Mouse (Mus musculus): Measurements from ENCODE around the gene Olfr569. TPM values are rescaled to one million over a fixed set of nuclear protein-coding genes. Genes with fewer than 3 reads are reported as not detected.

Gene Olfr569
- polyA plus RNA-seq, 1 experiment from 2014 or later, result not detected

- no peaks in the 10 kb centered on the region for H3K9me3 ChIP-seq (ENCODE audit: control insufficient read depth, low read length)
- ATAC-seq (ENCODE audit: insufficient number of reproducible peaks, insufficient read depth, low FRiP score, low read depth), result no peak
- H3K36me3 ChIP-seq (ENCODE audit: control insufficient read depth, insufficient read depth, low read length), result no peaks in the 10 kb centered on the region
These were observed 13.9 kb downstream of the Olfr569 start, which contains the start of gene Olfr568 for GRCm38 (mm10) chr7:102876822-102877221. TSS of gene Olfr568 (plus strand) at chr7:102877122.

GRCm38 (mm10) chr7:102858665-102859064 lies 32.0 kb downstream of the Olfr569 start, which contains the start of gene Olfr566:
TSS of gene Olfr566 (minus strand) at chr7:102858765.
- Histone ChIP-seq H3K9ac (ENCODE audit: low read length) (no peak within 1 kb of the TSS), H3K36me3 (ENCODE audit: control insufficient read depth, insufficient read depth, low read length) (no peaks in the 10 kb centered on the region), H3K4me2 (ENCODE audit: low read length) (no peak within 1 kb of the TSS), H3K27ac (replicated peaks in 1 of 2; ENCODE audit: control insufficient read depth in 1 of 2, insufficient read depth in 1 of 2, low read depth in 2 of 2, low read length in 2 of 2) (no peak within 1 kb of the TSS), H3K4me3 (ENCODE audit: control insufficient read depth in 1 of 2, insufficient read depth in 1 of 2, low read depth in 1 of 2, low read length in 2 of 2) (no peak within 1 kb of the TSS), H3K4me1 (ENCODE audit: control insufficient read depth in 2 of 2, insufficient read depth in 2 of 2, low read length in 2 of 2) (no peaks in the 10 kb centered on the region), H3K9me3 (ENCODE audit: control insufficient read depth, low read length) (no peaks in the 10 kb centered on the region), H3K27me3 (ENCODE audit: control insufficient read depth, insufficient read depth, low read length) (no peaks in the 10 kb centered on the region)
- WGBS, result 82% methylated on average over 1 of the region's 1 CpGs
- ATAC-seq (ENCODE audit: insufficient number of reproducible peaks, insufficient read depth, low FRiP score, low read depth), result no peak

More at GRCm38 (mm10) chr7:102876822-102877221, 13.9 kb downstream of the Olfr569 start, which contains the start of gene Olfr568:
- Histone ChIP-seq H3K4me1 (ENCODE audit: control insufficient read depth in 2 of 2, insufficient read depth in 2 of 2, low read length in 2 of 2) (no peaks in the 10 kb centered on the region), H3K9ac (ENCODE audit: low read length) (no peak within 1 kb of the TSS), H3K4me2 (ENCODE audit: low read length) (no peak within 1 kb of the TSS), H3K4me3 (ENCODE audit: control insufficient read depth in 1 of 2, insufficient read depth in 1 of 2, low read depth in 1 of 2, low read length in 2 of 2) (no peak within 1 kb of the TSS), H3K27ac (replicated peaks in 1 of 2; ENCODE audit: control insufficient read depth in 1 of 2, insufficient read depth in 1 of 2, low read depth in 2 of 2, low read length in 2 of 2) (no peak within 1 kb of the TSS), H3K27me3 (ENCODE audit: control insufficient read depth, insufficient read depth, low read length) (no peaks in the 10 kb centered on the region)

GRCm38 (mm10) chr7:102855807-102856206 lies 34.9 kb downstream of the Olfr569 start:
- H3K4me3 ChIP-seq (ENCODE audit: control insufficient read depth in 1 of 2, insufficient read depth in 1 of 2, low read depth in 1 of 2, low read length in 2 of 2), result no peak overlapping the region
- no peaks in the 10 kb centered on the region for H3K4me1 ChIP-seq (ENCODE audit: control insufficient read depth in 2 of 2, insufficient read depth in 2 of 2, low read length in 2 of 2)
- no peaks in the 10 kb centered on the region for H3K27me3 ChIP-seq (ENCODE audit: control insufficient read depth, insufficient read depth, low read length)
- no peak for ATAC-seq (ENCODE audit: insufficient number of reproducible peaks, insufficient read depth, low FRiP score, low read depth)
- H3K4me2 ChIP-seq (ENCODE audit: low read length), result no peak overlapping the region
- no peaks in the 10 kb centered on the region for H3K36me3 ChIP-seq (ENCODE audit: control insufficient read depth, insufficient read depth, low read length)
- no peak overlapping the region for H3K27ac ChIP-seq (replicated peaks in 1 of 2; ENCODE audit: control insufficient read depth in 1 of 2, insufficient read depth in 1 of 2, low read depth in 2 of 2, low read length in 2 of 2)
- no peaks in the 10 kb centered on the region for H3K9me3 ChIP-seq (ENCODE audit: control insufficient read depth, low read length)
- H3K9ac ChIP-seq (ENCODE audit: low read length), result no peak overlapping the region

Other genes with a start within 250 kb of the Olfr569 start
- gene Olfr555, start 232.1 kb downstream of the Olfr569 start, polyA plus RNA-seq (2014; fragmentation: Nextera tagmentation; extraction: Ambion mirVana), result not detected in 2 replicates
- not detected in 2 replicates for gene Olfr556, start 226.0 kb downstream of the Olfr569 start, polyA plus RNA-seq (2014; fragmentation: Nextera tagmentation; extraction: Ambion mirVana)
- 13.5 and 16.3 TPM in 2 replicates for gene Trim68, start 203.6 kb downstream of the Olfr569 start, polyA plus RNA-seq (2014; fragmentation: Nextera tagmentation; extraction: Ambion mirVana)
- not detected in 2 replicates for gene Olfr557, start 195.0 kb downstream of the Olfr569 start, polyA plus RNA-seq (2014; fragmentation: Nextera tagmentation; extraction: Ambion mirVana)
- gene Olfr558, start 188.7 kb downstream of the Olfr569 start, polyA plus RNA-seq (2014; fragmentation: Nextera tagmentation; extraction: Ambion mirVana), result 0.20 and 0.30 TPM in 2 replicates
- gene Olfr33, start 171.8 kb downstream of the Olfr569 start, polyA plus RNA-seq (2014; fragmentation: Nextera tagmentation; extraction: Ambion mirVana), result not detected in 2 replicates
- 0.12 TPM in 1 of 2 replicates, not detected in the other for gene Olfr559, start 163.4 kb downstream of the Olfr569 start, polyA plus RNA-seq (2014; fragmentation: Nextera tagmentation; extraction: Ambion mirVana)
- gene Olfr560, start 131.5 kb downstream of the Olfr569 start, polyA plus RNA-seq (2014; fragmentation: Nextera tagmentation; extraction: Ambion mirVana), result not detected in 2 replicates
- gene Olfr78, start 131.4 kb downstream of the Olfr569 start, polyA plus RNA-seq (2014; fragmentation: Nextera tagmentation; extraction: Ambion mirVana), result not detected in 2 replicates
- gene Olfr561, start 119.7 kb downstream of the Olfr569 start, polyA plus RNA-seq (2014; fragmentation: Nextera tagmentation; extraction: Ambion mirVana), result not detected in 2 replicates
- not detected in 2 replicates for gene Olfr564, start 87.4 kb downstream of the Olfr569 start, polyA plus RNA-seq (2014; fragmentation: Nextera tagmentation; extraction: Ambion mirVana)
- not detected in 2 replicates for gene Olfr566, start 32.1 kb downstream of the Olfr569 start, polyA plus RNA-seq (2014; fragmentation: Nextera tagmentation; extraction: Ambion mirVana)
- not detected in 2 replicates for gene Olfr568, start 13.8 kb downstream of the Olfr569 start, polyA plus RNA-seq (2014; fragmentation: Nextera tagmentation; extraction: Ambion mirVana)
- not detected in 2 replicates for gene Olfr570, start 3.7 kb upstream of the Olfr569 start, polyA plus RNA-seq (2014; fragmentation: Nextera tagmentation; extraction: Ambion mirVana)
- not detected in 2 replicates for gene Olfr571, start 26.7 kb upstream of the Olfr569 start, polyA plus RNA-seq (2014; fragmentation: Nextera tagmentation; extraction: Ambion mirVana)
- not detected in 2 replicates for gene Olfr572, start 33.5 kb upstream of the Olfr569 start, polyA plus RNA-seq (2014; fragmentation: Nextera tagmentation; extraction: Ambion mirVana)
- gene Olfr573-ps1, start 51.7 kb upstream of the Olfr569 start, polyA plus RNA-seq (2014; fragmentation: Nextera tagmentation; extraction: Ambion mirVana), result not detected in 2 replicates
- gene Olfr574, start 57.6 kb upstream of the Olfr569 start, polyA plus RNA-seq (2014; fragmentation: Nextera tagmentation; extraction: Ambion mirVana), result not detected in 2 replicates
- not detected in 2 replicates for gene Olfr575, start 67.9 kb upstream of the Olfr569 start, polyA plus RNA-seq (2014; fragmentation: Nextera tagmentation; extraction: Ambion mirVana)
- gene Olfr576, start 71.8 kb upstream of the Olfr569 start, polyA plus RNA-seq (2014; fragmentation: Nextera tagmentation; extraction: Ambion mirVana), result not detected in 2 replicates
- gene Olfr577, start 85.1 kb upstream of the Olfr569 start, polyA plus RNA-seq (2014; fragmentation: Nextera tagmentation; extraction: Ambion mirVana), result not detected in 2 replicates
- gene Olfr578, start 98.4 kb upstream of the Olfr569 start, polyA plus RNA-seq (2014; fragmentation: Nextera tagmentation; extraction: Ambion mirVana), result not detected in 2 replicates
- not detected in 2 replicates for gene Olfr582, start 147.1 kb upstream of the Olfr569 start, polyA plus RNA-seq (2014; fragmentation: Nextera tagmentation; extraction: Ambion mirVana)
- gene Olfr583, start 160.4 kb upstream of the Olfr569 start, polyA plus RNA-seq (2014; fragmentation: Nextera tagmentation; extraction: Ambion mirVana), result not detected in 2 replicates
- not detected in 2 replicates for gene Olfr584, start 191.0 kb upstream of the Olfr569 start, polyA plus RNA-seq (2014; fragmentation: Nextera tagmentation; extraction: Ambion mirVana)
- gene Olfr585, start 206.8 kb upstream of the Olfr569 start, polyA plus RNA-seq (2014; fragmentation: Nextera tagmentation; extraction: Ambion mirVana), result not detected in 2 replicates
- not detected in 2 replicates for gene Olfr586, start 234.8 kb upstream of the Olfr569 start, polyA plus RNA-seq (2014; fragmentation: Nextera tagmentation; extraction: Ambion mirVana)
- not detected in 2 replicates for gene Olfr588-ps1, start 250.0 kb upstream of the Olfr569 start, polyA plus RNA-seq (2014; fragmentation: Nextera tagmentation; extraction: Ambion mirVana)